Comparison of ENCODE assay signal across 9 mouse cellular contexts in the genomic region with DNA sequence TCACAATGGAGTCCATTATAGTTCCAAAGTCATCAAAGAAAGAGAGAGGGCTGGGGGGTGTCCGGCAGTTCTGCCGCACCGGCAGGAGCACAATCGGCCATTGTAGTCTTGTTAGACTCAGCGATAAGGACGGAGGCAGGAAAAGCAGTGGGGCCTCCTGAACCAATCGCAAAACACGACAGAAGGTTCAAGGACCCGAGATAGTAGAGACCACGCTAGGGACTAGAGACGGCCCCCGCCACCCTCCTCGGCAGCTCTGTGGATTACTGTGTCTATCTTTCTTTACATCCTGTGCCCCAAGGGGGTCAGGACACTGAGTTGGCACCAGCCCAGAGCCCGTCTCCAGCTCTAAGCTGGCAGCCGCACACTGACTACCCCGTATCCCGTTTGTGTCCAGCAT. TPM values are rescaled to one million over a fixed set of nuclear protein-coding genes. Genes with fewer than 3 reads are reported as not detected.
DNase-seq lines count a peak whose midpoint lies in the region; ATAC-seq and TF ChIP-seq lines count a peak whose summit lies in the region.
"Had no signal": no experiment of that assay in that cellular context is flagged by ENCODE, and none has a peak within 500 bp of the region (broad histone marks: within the 10 kb centered on the region; RNA-seq: fewer than 3 reads in every experiment).

No protein-coding gene starts in this region.

- peaks cover 17% of the 10 kb centered on the region; the same call in 1 of the 2 replicates for H3K4me1 ChIP-seq in spleen, adult 2 months (ENCODE audit: control insufficient read depth, insufficient read depth, insufficient read length)
- 0 out of 4 replicates have a peak, but pooled peaks cover 0 to 2% of the 10 kb centered on the region in 2 experiments for H3K4me1 ChIP-seq in liver, embryonic 14.5 days (replicated peaks; ENCODE audit: control insufficient read depth in 2 of 2, insufficient read depth in 2 of 2, low read length in 1 of 2)

- no peak for ATAC-seq in cerebellum, adult (ENCODE audit: insufficient number of reproducible peaks, low FRiP score, low TSS enrichment)
- peak; percentile 54; the same call in 1 of the 2 replicates for ATAC-seq in liver, embryonic 14.5 days (ENCODE audit: insufficient read depth)

- TF ChIP-seq CTCF in spleen, adult 2 months (IDR thresholded peaks at IDR 0.05; ENCODE audit: extremely low read depth, insufficient read depth, insufficient read length, insufficient replicate concordance), result no peak
- no peak for TF ChIP-seq CTCF in liver, embryonic 14.5 days (IDR thresholded peaks at IDR 0.05; ENCODE audit: low read depth)
- no peak for TF ChIP-seq CTCF in gastrocnemius, adult 2 months (IDR thresholded peaks at IDR 0.05)

- H3K9me3 ChIP-seq in liver, embryonic 14.5 days (ENCODE audit: control insufficient read depth, low read length), result no peaks in the 10 kb centered on the region

- TF ChIP-seq POLR2A in spleen, adult 2 months (IDR thresholded peaks at IDR 0.05; ENCODE audit: low read depth, low read length), result no peak

- intact Hi-C loops in gastrocnemius, adult 2 months (cut with DNase I), result no loop called here

- no peaks in the 10 kb centered on the region for H3K36me3 ChIP-seq in spleen, adult 2 months (ENCODE audit: control insufficient read depth, insufficient read depth, low read length)
- no peaks in the 10 kb centered on the region for H3K36me3 ChIP-seq in liver, embryonic 14.5 days (replicated peaks; ENCODE audit: control insufficient read depth, insufficient read depth, low read depth)

- no peak for TF ChIP-seq EP300 in liver, embryonic 14.5 days (IDR thresholded peaks at IDR 0.05; ENCODE audit: low read depth)

- H3K27ac ChIP-seq in spleen, adult 2 months (ENCODE audit: insufficient read depth, low read length), result 0 out of 2 replicates have a peak overlapping the region, but pooled peaks have one; percentile 31
- H3K27ac ChIP-seq in liver, embryonic 14.5 days, result no peak overlapping the region
- no peak overlapping the region; the same call in 1 of the 2 replicates for H3K27ac ChIP-seq in gastrocnemius, adult 2 months
- H3K27ac ChIP-seq: kidney, postnatal 0 days had no signal

- WGBS in spleen, adult 2 months, result 20% methylated on average over 17 of the region's 17 CpGs
- 23% methylated on average over 17 of the region's 17 CpGs for WGBS in liver, embryonic 14.5 days (ENCODE audit: insufficient replicate concordance)

- DNase-seq in cerebellum, adult 11-12 months, result peak; percentile 51
- DNase-seq in spleen, adult 2 months (ENCODE audit: low read depth in 1 of 2, low spot score in 2 of 2), result no peak
- no peak for DNase-seq in spleen, adult 18-20 months
- DNase-seq in liver, embryonic 14.5 days (ENCODE audit: low read depth in 3 of 3, low spot score in 3 of 3), result no peak
- DNase-seq in gastrocnemius, adult 2 months, result no peak
- DNase-seq in frontal cortex, adult 2 months (ENCODE audit: extremely low spot score in 1 of 2, low spot score in 1 of 2), result no peak
- no peak for DNase-seq in left cerebral cortex, adult 11 months (ENCODE audit: low spot score)

- H3K4me3 ChIP-seq in spleen, adult 2 months (ENCODE audit: extremely low read depth, insufficient read depth, insufficient read length), result no peak overlapping the region
- H3K4me3 ChIP-seq in liver, embryonic 14.5 days (ENCODE audit: insufficient read depth in 1 of 2, low read depth in 2 of 2, low read length in 2 of 2), result no peak overlapping the region
- no peak overlapping the region for H3K4me3 ChIP-seq in gastrocnemius, adult 2 months

- no peak overlapping the region; the same call in 1 of the 2 replicates for H3K4me2 ChIP-seq in liver, embryonic 14.5 days (ENCODE audit: low read depth)

- no peaks in the 10 kb centered on the region for H3K27me3 ChIP-seq in spleen, adult 2 months (ENCODE audit: control insufficient read depth, insufficient read depth, low read length)
- no peaks in the 10 kb centered on the region; the same call in 1 of the 2 replicates for H3K27me3 ChIP-seq in liver, embryonic 14.5 days (ENCODE audit: control insufficient read depth, insufficient read depth, low read length)

- no peak overlapping the region for H3K9ac ChIP-seq in liver, embryonic 14.5 days (replicated peaks)

RNA-seq across cellular contexts. Expression of a gene that starts 48.6 kb away (rescaled TPM):
- polyA plus RNA-seq in spleen, adult 2 months (2012; rRNA removed), result 17.2 and 23.5 TPM in 2 replicates
- 1.8 and 3.3 TPM in 2 replicates for polyA plus RNA-seq in liver, embryonic 14.5 days (2012; rRNA removed)
- 1.6 and 2.0 TPM in 2 replicates for polyA plus RNA-seq in liver, embryonic 14.5 days (2014; fragmentation: Nextera tagmentation; extraction: Ambion mirVana)
- 1 to 10 TPM; 2.1 to 2.2 TPM for total RNA-seq in gastrocnemius, adult 2 months (2021)
- 45.4 and 46.4 TPM in 2 replicates for polyA plus RNA-seq in frontal cortex, adult 2 months (2012; rRNA removed)
